Mouse (Mus musculus): ENCODE measurements at regions not wholly inside any gene's neighbourhood (a gene's known extent, or its start where the extent isn't known, plus 50 kb on each side); places are given as distances from the start of the nearest gene placed in this dataset.

GRCm38 (mm10) chr9:46871211-46871994 lies 127.1 kb upstream of the Gm4791 start:
- no peak for ATAC-seq (ENCODE audit: low FRiP score)
- H3K9me3 ChIP-seq, result no peaks in the 10 kb centered on the region
- peaks cover 6% of the 10 kb centered on the region; the same call in 1 of the 2 replicates for H3K4me1 ChIP-seq (replicated peaks)
- H3K4me3 ChIP-seq, result no peak overlapping the region
- WGBS, result 64% methylated on average over 8 of the region's 8 CpGs
- H3K27ac ChIP-seq, result 0 out of 2 replicates have a peak overlapping the region, but pooled peaks have one; percentile 30
- H3K36me3 ChIP-seq, result no peaks in the 10 kb centered on the region
- no peak overlapping the region for H3K9ac ChIP-seq
- H3K4me2 ChIP-seq, result no peak overlapping the region
- H3K27me3 ChIP-seq, result no peaks in the 10 kb centered on the region

- H3K4me1 ChIP-seq (replicated peaks), result peaks cover 24% of the 10 kb centered on the region
- ATAC-seq (ENCODE audit: low FRiP score), result no peak
- H3K9ac ChIP-seq, result no peak overlapping the region
- WGBS, result 18% methylated on average over 4 of the region's 4 CpGs
- no peaks in the 10 kb centered on the region for H3K36me3 ChIP-seq
- H3K27ac ChIP-seq, result peak overlapping the region; percentile 62
- no peak overlapping the region for H3K4me2 ChIP-seq
- no peak overlapping the region for H3K4me3 ChIP-seq
- no peaks in the 10 kb centered on the region for H3K27me3 ChIP-seq
- no peaks in the 10 kb centered on the region for H3K9me3 ChIP-seq
Measured at GRCm38 (mm10) chr9:46863934-46864333, 134.6 kb upstream of the Gm4791 start.

- Histone ChIP-seq H3K9ac (no peak overlapping the region), H3K4me2 (no peak overlapping the region), H3K9me3 (no peaks in the 10 kb centered on the region), H3K4me1 (replicated peaks) (no peaks in the 10 kb centered on the region), H3K36me3 (no peaks in the 10 kb centered on the region), H3K4me3 (no peak overlapping the region), H3K27ac (no peak overlapping the region), H3K27me3 (peaks cover 5% of the 10 kb centered on the region; the same call in 1 of the 2 replicates)
- WGBS, result 93% methylated on average over 13 of the region's 13 CpGs
- no peak for ATAC-seq (ENCODE audit: low FRiP score)
Measured at GRCm38 (mm10) chr9:46851753-46852152, 146.8 kb upstream of the Gm4791 start.

- Histone ChIP-seq H3K27ac (no peak overlapping the region), H3K9ac (no peak overlapping the region), H3K4me2 (no peak overlapping the region), H3K4me3 (no peak overlapping the region), H3K4me1 (replicated peaks) (no peaks in the 10 kb centered on the region), H3K36me3 (no peaks in the 10 kb centered on the region), H3K9me3 (no peaks in the 10 kb centered on the region), H3K27me3 (peaks cover 5% of the 10 kb centered on the region; the same call in 1 of the 2 replicates)
- ATAC-seq (ENCODE audit: low FRiP score), result no peak
- 73% methylated on average over 10 of the region's 10 CpGs for WGBS
Measured at GRCm38 (mm10) chr9:46851336-46851735, 147.2 kb upstream of the Gm4791 start.

- H3K9ac ChIP-seq, result no peak overlapping the region
Measured at GRCm38 (mm10) chr9:46845276-46845675, 153.3 kb upstream of the Gm4791 start.

GRCm38 (mm10) chr9:46843781-46844180 lies 154.8 kb upstream of the Gm4791 start:
- peaks cover 8% of the 10 kb centered on the region; the same call in 1 of the 2 replicates for H3K4me1 ChIP-seq (replicated peaks)
- no peak overlapping the region for H3K4me2 ChIP-seq
- H3K9me3 ChIP-seq, result no peaks in the 10 kb centered on the region
- H3K36me3 ChIP-seq, result no peaks in the 10 kb centered on the region
- no peaks in the 10 kb centered on the region for H3K27me3 ChIP-seq
- no peak overlapping the region for H3K4me3 ChIP-seq
- H3K9ac ChIP-seq, result no peak overlapping the region
- H3K27ac ChIP-seq, result no peak overlapping the region
- 58% methylated on average over 7 of the region's 7 CpGs for WGBS
- ATAC-seq (ENCODE audit: low FRiP score), result no peak

More at GRCm38 (mm10) chr9:46845276-46845675, 153.3 kb upstream of the Gm4791 start:
- H3K36me3 ChIP-seq, result no peaks in the 10 kb centered on the region
- H3K9me3 ChIP-seq, result no peaks in the 10 kb centered on the region
- no peak for ATAC-seq (ENCODE audit: low FRiP score)
- no peak overlapping the region for H3K4me2 ChIP-seq
- 69% methylated on average over 3 of the region's 3 CpGs for WGBS
- H3K27me3 ChIP-seq, result no peaks in the 10 kb centered on the region
- no peak overlapping the region for H3K27ac ChIP-seq
- H3K4me1 ChIP-seq (replicated peaks), result peaks cover 8% of the 10 kb centered on the region; the same call in 1 of the 2 replicates
- no peak overlapping the region for H3K4me3 ChIP-seq

GRCm38 (mm10) chr9:46841571-46841970 lies 157.0 kb upstream of the Gm4791 start:
- Histone ChIP-seq H3K27ac (no peak overlapping the region), H3K4me1 (replicated peaks) (peaks cover 8% of the 10 kb centered on the region; the same call in 1 of the 2 replicates), H3K4me2 (no peak overlapping the region), H3K4me3 (no peak overlapping the region), H3K27me3 (no peaks in the 10 kb centered on the region), H3K9me3 (no peaks in the 10 kb centered on the region), H3K36me3 (no peaks in the 10 kb centered on the region), H3K9ac (no peak overlapping the region)
- ATAC-seq (ENCODE audit: low FRiP score), result no peak
- 63% methylated on average over 6 of the region's 6 CpGs for WGBS

- Histone ChIP-seq H3K9me3 (no peaks in the 10 kb centered on the region), H3K9ac (no peak overlapping the region), H3K4me3 (no peak overlapping the region), H3K27ac (no peak overlapping the region), H3K27me3 (no peaks in the 10 kb centered on the region), H3K4me1 (replicated peaks) (peaks cover 22% of the 10 kb centered on the region), H3K36me3 (no peaks in the 10 kb centered on the region), H3K4me2 (no peak overlapping the region)
- no peak for ATAC-seq (ENCODE audit: low FRiP score)
- 31% methylated on average over 7 of the region's 7 CpGs for WGBS
Measured at GRCm38 (mm10) chr9:46835261-46835660, 163.3 kb upstream of the Gm4791 start.

- Histone ChIP-seq H3K4me1 (replicated peaks) (peaks cover 22% of the 10 kb centered on the region), H3K27me3 (no peaks in the 10 kb centered on the region), H3K9ac (no peak overlapping the region), H3K36me3 (no peaks in the 10 kb centered on the region), H3K4me3 (no peak overlapping the region), H3K27ac (peak overlapping the region; percentile 55), H3K9me3 (no peaks in the 10 kb centered on the region), H3K4me2 (no peak overlapping the region)
- WGBS, result 29% methylated on average over 15 of the region's 15 CpGs
- no peak for ATAC-seq (ENCODE audit: low FRiP score)
Measured at GRCm38 (mm10) chr9:46830746-46831560, 167.6 kb upstream of the Gm4791 start.

GRCm38 (mm10) chr9:46830316-46830715 lies 168.2 kb upstream of the Gm4791 start:
- Histone ChIP-seq H3K36me3 (no peaks in the 10 kb centered on the region), H3K4me2 (no peak overlapping the region), H3K27me3 (no peaks in the 10 kb centered on the region), H3K9ac (no peak overlapping the region), H3K9me3 (no peaks in the 10 kb centered on the region), H3K4me3 (no peak overlapping the region), H3K27ac (no peak overlapping the region), H3K4me1 (replicated peaks) (peaks cover 20% of the 10 kb centered on the region)
- ATAC-seq (ENCODE audit: low FRiP score), result no peak
- 9% methylated on average over 1 of the region's 1 CpGs for WGBS

- WGBS, result 56% methylated on average over 4 of the region's 4 CpGs
- no peak overlapping the region for H3K9ac ChIP-seq
- H3K4me3 ChIP-seq, result no peak overlapping the region
- H3K27ac ChIP-seq, result no peak overlapping the region
- peaks cover 8% of the 10 kb centered on the region for H3K4me1 ChIP-seq (replicated peaks)
- H3K27me3 ChIP-seq, result no peaks in the 10 kb centered on the region
- H3K36me3 ChIP-seq, result no peaks in the 10 kb centered on the region
- no peak for ATAC-seq (ENCODE audit: low FRiP score)
- no peak overlapping the region for H3K4me2 ChIP-seq
- no peaks in the 10 kb centered on the region for H3K9me3 ChIP-seq
Measured at GRCm38 (mm10) chr9:46824703-46825102, 173.8 kb upstream of the Gm4791 start.

- 57% methylated on average over 7 of the region's 7 CpGs for WGBS
- peak; percentile 46; the same call in 1 of the 2 replicates for ATAC-seq (ENCODE audit: low FRiP score)
- Histone ChIP-seq H3K4me2 (no peak overlapping the region), H3K9me3 (no peaks in the 10 kb centered on the region), H3K9ac (no peak overlapping the region), H3K36me3 (no peaks in the 10 kb centered on the region), H3K27me3 (no peaks in the 10 kb centered on the region), H3K4me3 (no peak overlapping the region), H3K27ac (peak overlapping the region; percentile 40; the same call in 1 of the 2 replicates), H3K4me1 (replicated peaks) (peaks cover 12% of the 10 kb centered on the region)
Measured at GRCm38 (mm10) chr9:46819808-46820207, 178.7 kb upstream of the Gm4791 start.
